Mouse (Mus musculus) midbrain, embryonic 13.5 days (tissue): ENCODE measurements around the gene Casp7. TPM values are rescaled to one million over a fixed set of nuclear protein-coding genes. Genes with fewer than 3 reads are reported as not detected.

ENCODE experiments used
- ATAC-seq: fragments of 200-750 bp; cut with Nextera tagmentation; 2 replicates; pipeline ENCODE4 v1.8.0; 2017; ENCODE audit warnings: mild to moderate bottlenecking, moderate TSS enrichment, moderate library complexity
- H3K27ac ChIP-seq: fragments of 300-500 bp; sonication (generic); 2 replicates; pipeline ENCODE4 v1.5.1; 2015; ENCODE audit warnings: inconsistent platforms, mild to moderate bottlenecking, moderate library complexity
- H3K27me3 ChIP-seq: fragments of 300-500 bp; sonication (generic); 2 replicates; pipeline ENCODE4 v1.6.1; 2015; ENCODE audit warnings: mild to moderate bottlenecking, inconsistent platforms
- H3K36me3 ChIP-seq: fragments of 300-500 bp; sonication (generic); 2 replicates; pipeline ENCODE4 v1.6.1; 2015; ENCODE audit warnings: mild to moderate bottlenecking, inconsistent platforms
- H3K4me1 ChIP-seq: fragments of 300-500 bp; sonication (generic); replicated peaks from 2 replicates; pipeline ENCODE4 v1.6.1; 2015; ENCODE audit warnings: inconsistent platforms
- H3K4me2 ChIP-seq: fragments of 300-500 bp; sonication (generic); replicated peaks from 2 replicates; pipeline ENCODE4 v1.6.1; 2015; ENCODE audit warnings: moderate library complexity, mild to moderate bottlenecking, inconsistent platforms
- H3K4me3 ChIP-seq: fragments of 300-500 bp; sonication (generic); replicated peaks from 2 replicates; pipeline ENCODE4 v1.5.1; 2015; ENCODE audit warnings: mild to moderate bottlenecking, inconsistent platforms
- H3K9ac ChIP-seq: fragments of 300-500 bp; sonication (generic); replicated peaks from 2 replicates; pipeline ENCODE4 v1.6.1; 2015; ENCODE audit warnings: mild to moderate bottlenecking, inconsistent platforms
- H3K9me3 ChIP-seq: fragments of 300-500 bp; sonication (generic); 2 replicates; pipeline ENCODE4 v1.6.1; 2016; ENCODE audit warnings: mild to moderate bottlenecking, inconsistent platforms
- WGBS: fragments of 180-500 bp; shearing (Covaris S2); methylation state at CpG from one replicate; pipeline ENCODE4 v1.1.7; 2015; 5-methylcytosine and 5-hydroxymethylcytosine counted together
- polyA plus RNA-seq: library from polyadenylated mRNA; unstranded; fragments of >200 nt; fragmentation: Nextera tagmentation; extraction: Ambion mirVana; gene quantifications from 2 replicates; pipeline ENCODE4 v1.2.1, GENCODE M21; 2015

The Casp7 gene
- polyA plus RNA-seq, 1 experiment from 2014 or later, result 13.0 TPM

GRCm38 (mm10) chr19:56387726-56388302 lies 9.1 kb upstream of the Casp7 start:
- Histone ChIP-seq H3K9me3 (no peaks in the 10 kb centered on the region), H3K4me2 (no peak overlapping the region), H3K27me3 (no peaks in the 10 kb centered on the region), H3K36me3 (no peaks in the 10 kb centered on the region), H3K9ac (no peak overlapping the region), H3K27ac (no peak overlapping the region), H3K4me1 (no peaks in the 10 kb centered on the region), H3K4me3 (no peak overlapping the region)
- ATAC-seq, result no peak
- WGBS, result 83% methylated on average over 4 of the region's 4 CpGs

- Histone ChIP-seq H3K4me3 (no peak overlapping the region), H3K9ac (no peak overlapping the region), H3K4me1 (no peaks in the 10 kb centered on the region), H3K9me3 (no peaks in the 10 kb centered on the region), H3K4me2 (no peak overlapping the region), H3K27me3 (0 out of 2 replicates have a peak, but pooled peaks cover 3% of the 10 kb centered on the region), H3K36me3 (no peaks in the 10 kb centered on the region), H3K27ac (no peak overlapping the region)
- WGBS, result 94% methylated on average over 11 of the region's 11 CpGs
- ATAC-seq, result no peak
Measured at GRCm38 (mm10) chr19:56389176-56389575, 7.8 kb upstream of the Casp7 start.

- H3K27ac ChIP-seq, result no peak within 1 kb of the TSS
- H3K4me2 ChIP-seq, result no peak within 1 kb of the TSS
- H3K9ac ChIP-seq, result no peak within 1 kb of the TSS
- H3K27me3 ChIP-seq, result peaks cover 9% of the 10 kb centered on the region
- no peaks in the 10 kb centered on the region for H3K4me1 ChIP-seq
- ATAC-seq, result no peak
- WGBS, result 93% methylated on average over 11 of the region's 11 CpGs
- no peaks in the 10 kb centered on the region for H3K9me3 ChIP-seq
- H3K4me3 ChIP-seq, result no peak within 1 kb of the TSS
- no peaks in the 10 kb centered on the region for H3K36me3 ChIP-seq
Measured at GRCm38 (mm10) chr19:56389879-56390278, 7.0 kb upstream of the Casp7 start, which contains the start of gene Nrap. Nrap (minus strand) TSS chr19:56390037.

GRCm38 (mm10) chr19:56391307-56392046 lies 5.5 kb upstream of the Casp7 start:
- Histone ChIP-seq H3K9me3 (no peaks in the 10 kb centered on the region), H3K4me3 (no peak overlapping the region), H3K4me1 (peaks cover 4% of the 10 kb centered on the region), H3K27ac (no peak overlapping the region), H3K4me2 (no peak overlapping the region), H3K9ac (no peak overlapping the region), H3K27me3 (peaks cover 25% of the 10 kb centered on the region), H3K36me3 (no peaks in the 10 kb centered on the region)
- no peak for ATAC-seq
- 89% methylated on average over 6 of the region's 6 CpGs for WGBS

- no peak overlapping the region for H3K9ac ChIP-seq
- H3K27ac ChIP-seq, result no peak overlapping the region
- H3K27me3 ChIP-seq, result peaks cover 36% of the 10 kb centered on the region
- H3K4me3 ChIP-seq, result no peak overlapping the region
- no peaks in the 10 kb centered on the region for H3K9me3 ChIP-seq
- H3K36me3 ChIP-seq, result no peaks in the 10 kb centered on the region
- H3K4me2 ChIP-seq, result no peak overlapping the region
- WGBS, result 89% methylated on average over 9 of the region's 9 CpGs
- ATAC-seq, result no peak
- H3K4me1 ChIP-seq, result peaks cover 17% of the 10 kb centered on the region
Measured at GRCm38 (mm10) chr19:56393311-56393866, 3.5 kb upstream of the Casp7 start.

GRCm38 (mm10) chr19:56395183-56395935 lies 1.6 kb upstream of the Casp7 start:
- Histone ChIP-seq H3K27me3 (peaks cover 36% of the 10 kb centered on the region), H3K27ac (no peak overlapping the region), H3K9me3 (no peaks in the 10 kb centered on the region), H3K4me3 (no peak overlapping the region), H3K4me1 (peaks cover 17% of the 10 kb centered on the region), H3K4me2 (no peak overlapping the region), H3K36me3 (no peaks in the 10 kb centered on the region), H3K9ac (no peak overlapping the region)
- WGBS, result 88% methylated on average over 16 of the region's 16 CpGs
- no peak for ATAC-seq

- peak overlapping the region; percentile 91 for H3K4me2 ChIP-seq
- H3K9ac ChIP-seq, result peak overlapping the region; percentile 73; the same call in 1 of the 2 replicates
- H3K9me3 ChIP-seq, result no peaks in the 10 kb centered on the region
- H3K36me3 ChIP-seq, result no peaks in the 10 kb centered on the region
- H3K27me3 ChIP-seq, result peaks cover 36% of the 10 kb centered on the region
- WGBS, result 42% methylated on average over 12 of the region's 12 CpGs
- H3K27ac ChIP-seq, result no peak overlapping the region
- ATAC-seq, result no peak; the same call in 1 of the 2 replicates
- H3K4me1 ChIP-seq, result peaks cover 17% of the 10 kb centered on the region
- H3K4me3 ChIP-seq, result peak overlapping the region; percentile 55
Measured at GRCm38 (mm10) chr19:56396227-56396626, 702 bp upstream of the Casp7 start.

- Histone ChIP-seq H3K27ac (peak overlapping the region; percentile 36; the same call in 1 of the 2 replicates), H3K36me3 (no peaks in the 10 kb centered on the region), H3K9ac (peak overlapping the region; percentile 73), H3K4me3 (peak overlapping the region; percentile 55), H3K4me1 (peaks cover 21% of the 10 kb centered on the region), H3K9me3 (no peaks in the 10 kb centered on the region), H3K4me2 (peak overlapping the region; percentile 91), H3K27me3 (peaks cover 36% of the 10 kb centered on the region)
- no peak for ATAC-seq
- WGBS, result 73% methylated on average over 11 of the region's 11 CpGs
Measured at GRCm38 (mm10) chr19:56397663-56398527, 966 bp downstream of the Casp7 start.

GRCm38 (mm10) chr19:56398528-56398795 lies 1.5 kb downstream of the Casp7 start:
- peaks cover 21% of the 10 kb centered on the region for H3K4me1 ChIP-seq
- ATAC-seq, result no peak
- H3K9ac ChIP-seq, result no peak overlapping the region
- H3K4me2 ChIP-seq, result no peak overlapping the region
- H3K27me3 ChIP-seq, result peaks cover 36% of the 10 kb centered on the region
- no peak overlapping the region for H3K4me3 ChIP-seq
- no peaks in the 10 kb centered on the region for H3K36me3 ChIP-seq
- H3K27ac ChIP-seq, result no peak overlapping the region
- H3K9me3 ChIP-seq, result no peaks in the 10 kb centered on the region

- WGBS, result 53% methylated on average over 14 of the region's 14 CpGs
- peaks cover 21% of the 10 kb centered on the region for H3K4me1 ChIP-seq
Measured at GRCm38 (mm10) chr19:56400200-56400599, 3.3 kb downstream of the Casp7 start.

GRCm38 (mm10) chr19:56401864-56402263 lies 4.9 kb downstream of the Casp7 start:
- Histone ChIP-seq H3K4me1 (peaks cover 14% of the 10 kb centered on the region), H3K36me3 (no peaks in the 10 kb centered on the region), H3K4me3 (no peak overlapping the region), H3K27ac (no peak overlapping the region), H3K9me3 (no peaks in the 10 kb centered on the region), H3K9ac (no peak overlapping the region), H3K4me2 (no peak overlapping the region), H3K27me3 (peaks cover 8% of the 10 kb centered on the region)
- 71% methylated on average over 6 of the region's 6 CpGs for WGBS
- peak; percentile 37; the same call in 1 of the 2 replicates for ATAC-seq

More at GRCm38 (mm10) chr19:56400200-56400599, 3.3 kb downstream of the Casp7 start:
- H3K36me3 ChIP-seq, result no peaks in the 10 kb centered on the region
- no peaks in the 10 kb centered on the region for H3K9me3 ChIP-seq
- no peak overlapping the region for H3K9ac ChIP-seq
- H3K4me3 ChIP-seq, result no peak overlapping the region
- H3K4me2 ChIP-seq, result no peak overlapping the region
- no peak overlapping the region for H3K27ac ChIP-seq
- peaks cover 24% of the 10 kb centered on the region for H3K27me3 ChIP-seq
- no peak for ATAC-seq
